Mouse (Mus musculus) left cerebral cortex, postnatal 10 days (tissue): Measurements from ENCODE around the gene Taar1. TPM values are rescaled to one million over a fixed set of nuclear protein-coding genes. Genes with fewer than 3 reads are reported as not detected.

Experiments
- DNase-seq, 2 experiments: peaks; one replicate each; pipeline ENCODE4 v3.0.0; 2021 to 2022; ENCODE audit warnings: low spot score in 2 of 2, mixed read lengths in 1 of 2; ENCODE audit errors: extremely low spot score in 1 of 2
- intact Hi-C: fragments of 180-260 bp; cut with DNase I; formaldehyde crosslinking; loops from one replicate; pipeline ENCODE4 v1.15.1; 2025
- total RNA-seq, 2 experiments: library from RNA; stranded (reverse); gene quantifications; 2 replicates each; pipeline ENCODE4 v1.2.3; 2021

Taar1 gene
- total RNA-seq = not detected

DNA sequence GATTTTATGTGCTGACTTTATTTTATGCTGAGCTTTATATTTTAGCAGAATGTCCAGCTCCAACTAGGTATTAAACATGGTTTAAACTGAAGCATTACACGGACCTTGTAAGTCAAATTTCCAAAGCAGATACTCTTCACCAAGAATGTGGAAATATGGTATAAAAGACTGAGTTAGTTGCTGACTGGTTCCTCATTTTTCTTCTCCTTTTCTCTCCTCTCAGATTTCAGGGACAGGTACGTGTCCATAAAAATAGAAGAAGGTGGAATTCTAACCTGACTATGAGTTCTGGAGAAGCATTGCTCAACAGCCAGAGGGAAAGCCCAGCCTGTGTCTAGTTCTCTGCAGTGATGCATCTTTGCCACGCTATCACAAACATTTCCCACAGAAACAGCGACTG, at the start of gene Taar1:
TSS of gene Taar1 (plus strand) at position 301 of the 400 bp plus-strand sequence.
- intact Hi-C loops = no loop called here
- no peak for DNase-seq

DNA sequence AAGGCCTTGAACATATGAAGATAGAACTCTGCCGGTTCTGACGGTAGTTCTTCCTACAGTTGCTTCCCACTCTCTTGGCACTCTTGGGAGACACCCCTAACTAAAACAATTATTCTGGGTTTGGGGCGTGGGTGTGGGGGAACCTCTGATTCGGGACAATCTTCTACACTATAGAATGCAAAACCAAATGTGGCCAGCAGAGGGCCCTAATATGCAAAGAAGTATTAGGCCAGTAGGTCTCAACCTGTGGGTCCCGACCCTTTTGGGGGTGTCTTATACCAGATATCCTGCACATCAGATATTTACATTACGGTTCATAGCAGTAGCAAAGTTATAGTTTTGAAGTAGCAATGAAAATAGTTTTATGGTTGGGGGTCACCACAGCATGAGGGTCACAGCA, 39.5 kb upstream of the Taar1 start:
- intact Hi-C loops = no loop called here

DNA sequence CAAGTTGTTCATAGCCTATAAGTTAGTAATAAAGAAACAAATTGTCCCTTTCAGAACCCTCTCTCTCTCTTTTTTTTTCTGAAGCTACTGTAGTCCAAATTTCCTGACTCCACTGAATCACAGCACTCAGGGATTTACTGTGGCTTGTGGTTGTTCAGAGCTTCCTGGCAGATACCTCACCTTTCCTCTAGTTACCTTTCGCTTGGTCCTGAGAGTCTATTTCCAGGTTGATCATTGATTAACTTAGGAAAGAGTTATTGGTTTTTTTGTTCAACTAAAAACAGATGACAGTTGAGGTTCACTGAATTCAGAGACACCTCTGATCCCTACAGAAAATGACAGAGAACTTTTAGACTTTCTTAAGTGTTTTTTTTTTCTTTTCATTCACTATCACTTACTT, 35.2 kb upstream of the Taar1 start:
- no peak for DNase-seq
- intact Hi-C loops = no loop called here

More for the DNA sequence above, 39.5 kb upstream of the Taar1 start:
- DNase-seq = no peak

DNA sequence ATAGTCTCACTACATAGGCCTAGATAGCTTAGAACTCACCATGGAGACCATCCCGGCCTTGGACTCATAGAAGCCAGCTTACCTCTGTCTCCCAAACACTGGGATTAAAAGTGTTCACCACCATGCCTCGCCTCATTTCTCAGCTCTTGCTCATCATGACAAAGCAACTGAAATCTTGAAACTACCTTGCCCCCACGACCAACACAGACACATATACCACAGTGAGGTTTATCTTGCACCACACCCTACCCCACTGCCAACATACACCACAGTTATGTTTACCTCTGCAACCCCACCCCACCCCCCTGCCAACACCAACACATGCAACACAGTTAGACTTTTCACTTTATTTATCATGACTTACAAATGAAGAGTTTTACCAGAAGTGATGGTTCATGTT, 34.1 kb upstream of the Taar1 start:
- intact Hi-C loops = no loop called here
- no peak for DNase-seq

DNA sequence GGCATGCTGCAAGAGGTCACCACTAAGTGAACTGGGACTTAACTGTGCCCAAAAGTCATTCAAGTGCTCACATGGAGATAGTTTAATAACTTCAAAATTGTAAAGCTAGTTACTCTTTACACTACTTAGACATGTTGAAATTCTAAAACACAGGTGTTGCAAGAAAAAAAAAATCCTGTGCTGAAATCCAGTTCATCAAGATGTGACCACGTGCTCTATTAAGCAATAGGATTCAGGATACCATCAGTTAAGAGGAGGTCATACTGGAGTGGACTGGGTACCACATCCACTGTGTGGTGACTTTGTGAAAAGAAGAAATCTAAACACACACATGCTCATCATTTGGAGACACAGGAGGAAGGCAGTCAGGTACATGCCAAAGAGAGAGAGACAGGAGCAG, 27.2 kb upstream of the Taar1 start:
- intact Hi-C loops = no loop called here
- no peak for DNase-seq

DNA sequence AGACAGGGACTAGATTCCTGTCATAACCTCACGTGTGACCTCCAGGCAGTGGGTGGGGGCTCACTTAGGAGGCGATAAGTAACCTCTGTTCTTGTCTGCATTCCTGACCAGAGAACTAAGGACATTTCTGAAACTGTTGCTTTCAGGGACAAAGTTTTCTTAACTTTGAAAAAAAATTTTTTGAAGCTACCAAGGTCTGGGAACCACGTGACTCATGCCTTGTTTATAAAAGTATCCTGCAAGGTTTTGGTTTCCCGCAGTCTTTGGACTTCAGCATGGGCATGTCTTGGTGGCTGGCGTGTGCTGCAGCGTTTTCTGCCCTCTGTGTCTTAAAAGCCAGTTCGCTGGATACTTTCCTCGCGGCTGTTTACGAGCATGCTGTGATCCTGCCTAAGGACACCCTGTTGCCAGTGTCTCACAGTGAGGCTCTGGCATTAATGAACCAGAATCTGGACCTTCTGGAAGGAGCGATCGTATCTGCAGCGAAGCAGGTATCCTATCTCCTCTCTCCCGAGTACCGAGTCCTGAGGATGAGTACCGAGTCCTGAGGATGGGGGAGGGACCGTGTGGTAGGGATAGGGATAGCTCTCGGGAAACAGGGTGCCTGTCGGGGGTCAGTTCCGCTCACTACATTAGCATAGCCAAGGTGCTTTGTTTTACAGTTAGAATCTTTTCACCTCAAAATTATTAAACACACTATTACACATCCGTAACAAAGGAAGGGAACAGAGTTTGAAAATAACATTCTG, 25.4 kb upstream of the Taar1 start, which contains the start of gene Vnn1:
TSS of gene Vnn1 (plus strand) at position 88 of the 749 bp plus-strand sequence.
- intact Hi-C loops = no loop called here
- DNase-seq = no peak

DNA sequence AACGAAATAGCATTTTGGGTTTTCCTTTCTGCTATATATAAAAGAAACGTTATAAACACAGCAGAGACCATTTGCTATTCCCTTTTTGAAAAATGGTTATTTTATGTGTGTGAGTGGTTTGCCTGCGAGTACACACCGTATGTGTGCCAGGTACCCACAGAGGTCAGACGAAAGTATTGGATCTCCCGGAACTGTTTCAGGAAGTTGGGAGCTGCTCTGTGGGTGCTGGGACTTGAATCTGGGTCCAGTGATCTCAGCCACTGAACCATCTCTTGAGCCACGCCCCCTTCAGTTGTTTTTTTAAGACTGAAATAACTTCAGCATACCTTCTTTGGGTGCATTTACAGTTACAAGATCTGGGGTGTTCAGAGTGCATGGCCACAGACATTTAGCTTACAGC, 24.8 kb upstream of the Taar1 start:
- no peak for DNase-seq
- intact Hi-C loops = no loop called here

DNA sequence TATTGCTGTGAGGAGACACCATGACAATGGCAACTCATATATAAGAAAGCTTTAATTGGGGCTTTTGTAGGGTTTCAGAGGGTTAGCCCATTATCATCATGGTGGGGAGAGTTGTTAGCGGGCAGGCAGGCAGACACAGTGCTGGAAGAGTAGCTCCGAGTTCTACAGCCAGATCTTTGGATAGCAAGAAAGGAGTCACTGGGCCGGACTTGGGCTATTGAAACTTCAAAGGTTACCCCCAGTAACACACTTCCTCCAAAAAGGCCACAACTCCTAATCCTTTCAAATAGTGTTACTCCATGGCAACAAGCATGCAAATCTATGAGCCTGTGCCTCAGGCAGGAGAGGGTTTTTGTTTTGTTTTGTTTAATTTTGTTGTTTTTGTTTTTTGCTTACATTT, 19.0 kb upstream of the Taar1 start:
- intact Hi-C loops = no loop called here
- DNase-seq = no peak

DNA sequence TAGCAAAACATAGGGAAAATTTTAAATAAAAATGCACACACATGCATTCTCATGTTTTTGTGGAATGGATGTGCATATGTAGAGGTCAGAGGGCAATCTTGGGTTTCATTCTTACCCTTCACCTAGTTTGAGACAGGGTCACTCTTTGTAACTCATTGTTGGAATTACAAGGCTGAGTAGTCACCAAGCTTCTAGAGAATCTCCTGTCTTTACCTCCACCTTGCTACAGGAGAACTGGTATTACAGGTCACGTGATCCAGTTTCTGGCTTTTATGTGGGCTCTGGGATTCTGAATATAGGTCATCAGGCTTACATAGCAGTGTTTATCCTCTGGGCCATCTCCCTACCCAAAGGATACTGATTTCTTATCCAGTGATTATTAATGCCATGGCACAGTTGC, 14.5 kb upstream of the Taar1 start:
- no peak for DNase-seq
- intact Hi-C loops = no loop called here

DNA sequence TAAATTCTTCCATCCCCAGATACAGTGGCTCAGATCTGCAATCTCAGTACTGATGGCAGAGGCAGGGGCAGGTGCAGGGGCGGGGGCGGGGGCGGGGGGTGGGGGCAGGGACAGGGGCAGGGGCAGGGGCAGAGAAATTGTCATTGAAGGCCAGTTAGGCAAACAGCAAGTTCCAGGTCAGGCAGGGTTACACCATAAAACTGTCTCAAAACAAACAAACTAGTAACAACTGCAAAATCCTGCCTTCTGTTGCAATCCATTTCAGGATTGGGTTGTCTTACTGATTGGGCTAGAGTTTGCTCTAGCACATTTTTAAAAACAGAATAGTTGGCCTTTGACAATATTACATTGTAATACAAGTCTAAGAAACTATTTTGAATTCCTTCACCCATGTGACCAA, 2.3 kb downstream of the Taar1 start:
- no peak for DNase-seq
- intact Hi-C loops = no loop called here

DNA sequence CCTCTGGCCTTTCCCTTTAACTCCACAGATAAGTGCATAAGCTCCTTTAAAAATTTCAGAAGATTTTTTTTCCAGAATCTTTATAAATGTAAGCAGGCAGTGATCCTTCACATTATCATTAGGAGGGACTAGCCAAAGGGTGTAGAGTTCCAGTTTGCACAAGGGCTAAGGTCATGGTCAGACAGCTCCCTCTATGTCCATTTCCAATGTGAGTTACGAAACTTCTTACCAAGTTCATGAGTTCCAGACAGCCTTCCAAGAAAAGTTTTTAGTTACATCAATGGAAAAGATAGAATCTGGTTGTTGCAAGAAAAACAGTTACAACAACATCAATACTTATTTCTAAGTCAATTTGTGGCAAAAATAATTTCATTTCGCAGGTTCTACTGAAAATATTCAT, 3.8 kb downstream of the Taar1 start:
- DNase-seq = no peak
- intact Hi-C loops = no loop called here

DNA sequence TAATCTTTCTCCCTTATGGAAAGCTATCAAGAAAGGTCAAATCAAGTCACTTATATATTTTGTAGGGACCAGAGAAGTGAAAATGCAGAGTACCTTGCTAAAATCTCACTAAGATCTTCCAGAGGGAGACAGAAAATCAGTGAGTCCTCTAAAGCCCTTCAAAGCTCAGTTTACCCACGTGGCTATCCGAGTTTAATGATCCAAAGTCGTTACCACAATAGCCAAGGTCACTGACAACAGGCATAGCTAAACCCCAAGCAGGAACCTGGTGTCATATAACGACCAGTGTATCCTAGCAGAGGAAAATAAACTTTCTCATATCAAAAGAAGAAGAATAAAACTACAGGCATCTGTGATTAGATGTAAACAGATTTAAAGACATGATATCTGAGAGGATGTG, 17.5 kb downstream of the Taar1 start:
- no peak for DNase-seq
- intact Hi-C loops = no loop called here

DNA sequence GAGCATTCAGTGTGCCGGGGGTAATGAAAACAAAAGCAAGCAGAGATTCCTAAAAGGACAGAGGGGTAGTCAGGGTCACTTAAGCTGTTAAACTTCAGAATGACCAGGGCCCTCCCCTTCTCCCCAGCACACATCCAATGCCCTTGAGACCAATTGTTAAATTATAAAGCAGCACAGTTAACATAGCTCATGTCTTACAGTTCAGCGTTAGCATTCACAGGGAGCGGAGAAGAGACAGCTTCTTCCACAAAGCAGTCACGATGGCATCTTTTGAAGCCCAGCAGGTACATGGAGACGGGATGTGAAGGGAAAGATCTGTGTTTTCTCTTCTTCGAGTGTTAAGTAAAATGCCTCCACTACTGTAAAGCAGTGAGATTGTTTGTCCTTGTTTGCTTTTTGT, 18.2 kb downstream of the Taar1 start, which contains the start of gene Taar2:
TSS of gene Taar2 (plus strand) at position 261 of the 400 bp plus-strand sequence.
- no peak for DNase-seq
- intact Hi-C loops = no loop called here

DNA sequence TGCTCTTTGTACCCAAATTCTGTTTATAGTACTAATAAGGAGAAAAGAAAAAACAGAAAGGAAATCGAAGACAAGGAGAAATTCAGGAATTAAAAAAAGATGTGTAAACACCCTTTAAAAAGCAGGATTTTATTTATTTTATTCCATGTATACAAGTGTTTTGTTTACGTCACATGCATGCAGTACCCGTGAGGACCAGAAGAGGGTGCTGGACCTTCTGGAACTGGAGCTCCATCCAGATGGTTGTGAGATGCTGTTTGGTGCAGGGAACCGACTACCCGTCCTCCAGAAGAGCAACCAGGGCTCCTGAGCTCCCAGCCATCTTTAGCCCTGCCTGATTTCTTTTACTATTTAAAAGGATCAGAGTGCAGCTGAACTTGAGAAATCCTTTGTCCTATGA, 22.3 kb downstream of the Taar1 start:
- DNase-seq = no peak
- intact Hi-C loops = no loop called here

DNA sequence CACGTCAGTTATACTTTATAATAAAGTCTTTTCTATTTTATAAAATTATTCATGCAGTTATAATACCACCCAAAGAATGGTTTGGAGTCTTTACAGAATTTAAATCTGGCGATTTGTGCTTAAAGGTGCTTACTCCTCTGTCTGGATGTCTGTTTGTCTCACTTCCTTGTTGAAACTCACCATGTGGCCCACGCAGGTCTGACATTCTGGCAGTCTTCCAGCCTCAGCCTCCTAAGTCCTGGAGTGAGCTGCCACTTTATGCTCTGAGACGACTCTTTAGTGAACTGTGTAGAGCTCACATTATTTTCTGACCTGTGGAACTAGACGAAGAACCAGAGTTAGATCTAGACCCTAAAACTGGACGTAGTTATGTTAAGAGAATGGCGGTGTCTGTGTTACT, 27.9 kb downstream of the Taar1 start:
- no peak for DNase-seq
- intact Hi-C loops = no loop called here

DNA sequence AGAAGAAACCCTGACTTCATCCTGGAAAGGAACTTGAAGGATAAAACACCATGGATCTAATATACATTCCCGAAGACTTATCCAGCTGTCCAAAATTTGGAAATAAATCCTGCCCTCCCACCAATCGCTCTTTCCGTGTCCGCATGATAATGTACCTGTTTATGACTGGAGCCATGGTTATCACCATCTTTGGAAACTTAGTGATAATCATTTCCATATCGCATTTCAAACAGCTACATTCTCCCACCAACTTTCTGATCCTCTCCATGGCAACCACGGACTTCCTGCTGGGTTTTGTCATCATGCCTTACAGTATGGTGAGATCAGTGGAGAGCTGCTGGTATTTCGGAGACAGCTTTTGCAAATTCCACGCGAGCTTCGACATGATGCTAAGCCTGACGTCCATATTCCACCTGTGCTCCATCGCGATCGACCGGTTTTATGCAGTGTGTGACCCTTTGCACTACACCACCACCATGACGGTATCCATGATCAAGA, 29.4 kb downstream of the Taar1 start, which contains the start of gene Taar3:
TSS of gene Taar3 (plus strand) at position 51 of the 498 bp plus-strand sequence.
- peak in 1 of 2 experiments; percentile 17 for DNase-seq
- intact Hi-C loops = no loop called here

DNA sequence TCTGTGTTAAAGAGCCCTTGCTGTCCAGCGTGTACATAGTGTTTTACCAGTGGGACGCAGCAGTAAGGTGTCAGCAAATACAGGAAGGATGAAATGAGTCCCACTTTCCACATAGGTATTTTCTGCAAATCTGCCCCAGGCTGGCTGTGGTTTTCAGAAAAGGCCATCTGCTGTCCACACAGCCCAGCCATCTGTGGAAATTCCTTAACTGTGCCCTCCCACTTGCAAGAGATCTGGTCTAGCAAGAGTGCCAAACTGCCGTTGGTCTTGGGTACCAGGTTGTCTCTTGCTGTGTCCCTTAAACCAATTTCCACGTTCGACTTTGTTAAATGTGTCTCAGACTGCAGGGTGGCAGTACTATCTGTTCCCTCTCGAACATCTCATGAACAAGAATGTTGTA, 31.6 kb downstream of the Taar1 start:
- DNase-seq = no peak
- intact Hi-C loops = no loop called here

DNA sequence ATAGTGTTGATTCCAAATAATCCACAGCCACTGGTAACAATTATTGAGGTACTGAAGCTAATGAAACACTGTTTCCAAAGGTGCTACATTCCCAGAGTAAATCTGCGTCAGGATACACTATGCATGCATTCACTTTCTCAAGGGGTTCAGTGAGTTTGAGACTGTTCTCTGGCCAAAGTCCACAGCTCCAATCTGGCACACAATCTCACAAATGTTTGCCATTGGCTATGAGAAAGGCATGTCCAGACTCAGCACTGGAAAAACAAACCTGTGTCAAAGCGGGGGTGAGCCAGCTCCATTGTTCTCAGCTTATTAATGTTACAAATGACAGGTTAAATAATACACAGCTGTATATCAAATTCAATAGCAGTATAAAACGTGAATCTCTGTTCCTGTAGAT, 38.9 kb downstream of the Taar1 start:
- no peak for DNase-seq
- intact Hi-C loops = no loop called here

DNA sequence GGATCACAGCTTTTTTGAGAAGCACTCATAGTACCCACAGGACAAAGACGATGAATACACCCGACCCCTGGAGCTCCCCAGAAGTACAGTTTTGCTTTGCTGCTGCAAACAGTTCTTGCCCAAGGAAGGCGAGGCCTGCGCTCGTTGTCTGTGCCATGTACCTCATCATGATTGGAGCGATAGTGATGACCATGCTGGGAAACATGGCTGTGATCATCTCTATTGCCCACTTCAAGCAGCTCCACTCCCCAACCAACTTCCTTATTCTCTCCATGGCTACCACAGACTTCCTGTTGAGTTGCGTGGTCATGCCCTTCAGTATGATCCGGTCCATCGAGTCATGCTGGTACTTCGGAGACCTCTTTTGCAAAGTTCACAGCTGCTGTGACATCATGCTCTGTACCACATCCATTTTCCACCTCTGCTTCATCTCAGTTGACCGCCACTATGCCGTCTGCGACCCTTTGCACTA, 40.3 kb downstream of the Taar1 start, which contains the start of gene Taar4:
TSS of gene Taar4 (plus strand) at position 51 of the 472 bp plus-strand sequence.
- no peak for DNase-seq
- intact Hi-C loops = no loop called here

DNA sequence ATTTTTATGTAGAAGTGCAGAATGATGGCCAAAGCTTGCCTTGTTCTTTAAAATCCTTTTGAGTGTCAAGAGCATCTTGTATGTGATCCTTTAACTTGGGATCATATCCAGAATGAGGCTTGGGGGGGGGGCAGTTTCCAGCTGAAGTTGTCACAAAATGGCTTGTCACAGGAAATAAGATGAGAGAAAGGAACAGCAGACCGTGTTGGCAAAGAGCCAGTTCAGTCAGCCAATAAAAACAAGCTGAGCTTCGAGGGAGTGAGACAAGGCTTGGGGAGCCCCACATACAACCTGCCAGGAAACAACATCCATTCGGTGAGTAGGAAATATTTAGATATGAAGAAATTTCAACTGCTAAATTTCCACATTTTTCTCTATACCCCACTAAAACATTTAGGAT, 43.3 kb downstream of the Taar1 start:
- peak in 1 of 2 experiments; percentile 30 for DNase-seq
- intact Hi-C loops = no loop called here
